Mouse (Mus musculus) neural tube, embryonic 14.5 days (tissue): ENCODE data around the gene Fam171a2. TPM values are rescaled to one million over a fixed set of nuclear protein-coding genes. Genes with fewer than 3 reads are reported as not detected.

Experiments used
- ATAC-seq: fragments of 200-750 bp; cut with Nextera tagmentation; 2 replicates; pipeline ENCODE4 v1.8.0; 2017; ENCODE audit warnings: low read depth, mild to moderate bottlenecking, moderate TSS enrichment, moderate library complexity
- H3K27ac ChIP-seq: fragments of 300-500 bp; sonication (generic); 2 replicates; pipeline ENCODE4 v1.5.1; 2014; ENCODE audit warnings: low read depth, mild to moderate bottlenecking, control low read depth, low read length, moderate library complexity, mixed read lengths
- H3K27me3 ChIP-seq: fragments of 300-500 bp; sonication (generic); 2 replicates; pipeline ENCODE4 v1.6.1; 2014; ENCODE audit warnings: low read length; ENCODE audit not compliant: control insufficient read depth, insufficient read depth
- H3K36me3 ChIP-seq: fragments of 300-500 bp; sonication (generic); 2 replicates; pipeline ENCODE4 v1.6.1; 2014; ENCODE audit warnings: low read length, mixed read lengths; ENCODE audit not compliant: control insufficient read depth, insufficient read depth
- H3K4me1 ChIP-seq: fragments of 300-500 bp; sonication (generic); 2 replicates; pipeline ENCODE4 v1.6.1; 2014; ENCODE audit warnings: low read length; ENCODE audit not compliant: control insufficient read depth, insufficient read depth
- H3K4me2 ChIP-seq: fragments of 300-500 bp; sonication (generic); 2 replicates; pipeline ENCODE4 v1.6.1; 2014; ENCODE audit warnings: mild to moderate bottlenecking, low read depth, low read length, control low read depth
- H3K4me3 ChIP-seq: fragments of 300-500 bp; sonication (generic); 2 replicates; pipeline ENCODE4 v1.5.1; 2014; ENCODE audit warnings: low read depth, low read length, control low read depth, mixed read lengths
- H3K9ac ChIP-seq: fragments of 300-500 bp; sonication (generic); replicated peaks from 2 replicates; pipeline ENCODE4 v1.6.1; 2014; ENCODE audit warnings: low read depth, mild to moderate bottlenecking, control low read depth, low read length, mixed read lengths
- H3K9me3 ChIP-seq: fragments of 300-500 bp; sonication (generic); 2 replicates; pipeline ENCODE4 v1.6.1; 2016; ENCODE audit warnings: low read length; ENCODE audit not compliant: control insufficient read depth
- WGBS: fragments of 180-500 bp; shearing (Covaris S2); extraction: QIAGEN DNeasy Blood & Tissue Kit; methylation state at CpG from one replicate; pipeline ENCODE4 v1.1.7; 2014; 5-methylcytosine and 5-hydroxymethylcytosine counted together
- polyA plus RNA-seq: library from polyadenylated mRNA; unstranded; fragments of >200 nt; fragmentation: Nextera tagmentation; extraction: Ambion mirVana; gene quantifications from 2 replicates; pipeline ENCODE4 v1.2.1, GENCODE M21; 2014

Gene Fam171a2
- polyA plus RNA-seq, 1 experiment from 2014 or later: 38.4 TPM

DNA sequence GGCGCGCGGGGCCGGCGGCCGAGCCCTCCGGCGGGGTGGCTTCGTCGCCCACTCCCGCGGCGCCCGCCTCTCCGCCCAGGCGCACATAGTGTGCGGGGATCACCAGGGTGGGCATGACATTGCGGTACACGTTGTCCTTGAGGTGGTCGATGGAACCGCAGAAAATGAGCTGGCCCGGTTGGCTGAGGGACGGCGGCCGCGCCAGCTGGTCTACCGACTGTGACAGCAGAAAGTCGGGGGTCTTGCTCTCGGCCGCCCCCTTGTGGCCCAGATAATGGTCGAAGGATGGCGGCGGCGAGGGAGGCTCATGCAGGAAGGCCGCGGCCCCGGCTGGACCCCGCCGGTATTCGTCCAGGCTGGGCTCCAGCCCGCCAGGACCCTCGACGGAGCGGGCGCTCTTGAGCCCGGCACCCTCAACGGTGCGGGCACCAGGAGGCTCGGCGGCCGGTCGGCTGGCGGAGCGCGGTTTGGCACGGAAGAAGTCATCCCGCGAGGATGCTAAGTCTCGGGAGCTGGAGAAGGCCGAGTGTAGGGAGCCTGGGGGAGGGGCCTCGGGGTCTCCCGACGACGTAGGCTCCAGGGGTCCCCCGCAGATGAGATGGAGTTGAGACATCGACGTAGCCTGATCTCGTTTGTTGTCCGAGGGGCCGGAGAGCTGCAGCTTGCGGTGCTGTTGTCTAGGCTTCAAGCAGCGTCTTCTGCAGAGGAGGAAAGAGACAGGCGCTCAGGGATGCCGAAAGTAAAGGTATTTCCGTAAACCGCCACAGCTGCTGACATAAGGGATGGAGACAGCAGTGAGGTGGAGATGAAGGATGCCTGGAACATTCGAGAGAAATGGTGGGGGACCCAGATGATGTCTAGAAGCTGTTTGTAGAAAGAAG, 9.0 kb downstream of the Fam171a2 start:
- peak overlapping the region; percentile 52 for H3K4me2 ChIP-seq

DNA sequence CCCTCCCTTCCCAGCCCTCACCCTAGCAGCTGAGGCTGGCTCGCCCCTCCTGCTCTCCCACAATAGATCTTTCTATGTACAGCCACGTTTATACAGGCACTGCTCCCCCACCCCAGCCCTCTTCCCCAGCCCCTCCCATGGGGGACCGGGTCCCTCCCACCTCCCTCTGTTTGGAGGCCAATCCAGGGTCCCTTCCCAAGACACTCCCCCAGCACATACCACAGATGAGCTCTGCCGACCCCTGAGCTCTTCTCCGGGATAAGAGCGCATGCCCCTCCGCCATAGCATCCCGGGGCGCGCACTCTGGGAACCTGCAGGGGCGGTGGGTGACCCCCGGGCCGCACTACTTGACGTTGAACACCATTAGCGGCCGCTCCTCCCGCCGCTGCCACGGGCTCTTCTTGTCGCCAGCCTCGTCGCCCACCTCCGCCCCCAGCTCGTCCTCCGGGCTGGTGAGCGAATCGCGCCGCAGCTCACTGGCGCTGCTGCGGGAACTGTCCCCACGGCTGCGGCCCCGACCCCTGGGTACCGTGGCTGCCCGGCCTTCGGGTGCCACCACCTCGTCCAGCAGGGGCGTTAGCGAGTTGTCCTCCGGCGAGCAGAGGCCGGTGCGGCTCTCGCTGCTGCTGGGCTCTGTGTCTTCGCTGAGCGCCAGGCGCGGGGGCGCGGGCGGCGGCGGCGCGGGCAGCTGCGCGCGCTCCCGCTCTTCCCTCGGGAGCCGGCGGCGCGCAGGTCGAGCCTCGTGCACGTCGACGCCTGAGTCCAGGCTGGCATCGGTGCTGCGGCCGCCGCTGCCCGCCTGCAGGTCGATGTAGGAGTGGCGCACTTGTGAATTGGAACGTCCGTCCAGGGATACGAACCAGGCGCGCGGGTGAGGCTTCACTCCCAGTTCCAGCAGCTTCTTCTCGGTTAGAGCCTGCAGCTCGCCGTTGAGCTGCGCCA, 10.1 kb downstream of the Fam171a2 start:
- Histone ChIP-seq H3K9me3 (no peaks in the 10 kb centered on the region), H3K4me3 (peak overlapping the region; percentile 24), H3K27me3 (no peaks in the 10 kb centered on the region), H3K27ac (peak overlapping the region; percentile 34), H3K4me1 (peaks cover 18% of the 10 kb centered on the region), H3K4me2 (peak overlapping the region; percentile 52), H3K9ac (peak overlapping the region; percentile 39), H3K36me3 (peaks cover 56% of the 10 kb centered on the region)
- peak; percentile 15; the same call in 1 of the 2 replicates for ATAC-seq
- WGBS: 5% methylated on average over 80 of the region's 87 CpGs

More for the DNA sequence above, 9.0 kb downstream of the Fam171a2 start:
- no peaks in the 10 kb centered on the region for H3K9me3 ChIP-seq
- peak; percentile 38; the same call in 1 of the 2 replicates for ATAC-seq
- H3K36me3 ChIP-seq: peaks cover 61% of the 10 kb centered on the region
- H3K9ac ChIP-seq: peak overlapping the region; percentile 39; the same call in 1 of the 2 replicates
- no peaks in the 10 kb centered on the region for H3K27me3 ChIP-seq
- WGBS: 8% methylated on average over 73 of the region's 77 CpGs
- H3K4me3 ChIP-seq: peak overlapping the region; percentile 24; the same call in 1 of the 2 replicates
- peak overlapping the region; percentile 34; the same call in 1 of the 2 replicates for H3K27ac ChIP-seq
- peaks cover 18% of the 10 kb centered on the region for H3K4me1 ChIP-seq

DNA sequence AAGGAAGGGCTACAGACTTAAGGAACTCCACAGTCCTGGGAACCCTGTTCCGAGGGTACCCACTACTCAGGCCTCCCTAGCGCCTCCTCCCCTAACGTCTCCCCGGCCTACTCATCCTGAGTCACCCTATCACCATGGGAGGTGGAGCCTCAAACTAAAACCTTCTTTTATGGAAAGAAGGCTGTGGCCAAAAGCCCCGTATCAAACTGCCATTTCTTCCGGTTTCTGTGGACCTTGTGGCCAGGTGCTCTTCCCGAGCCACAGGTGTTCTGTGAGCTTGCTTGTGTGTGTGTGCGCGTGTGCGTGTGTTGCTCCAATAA, 11.1 kb downstream of the Fam171a2 start:
- peaks cover 20% of the 10 kb centered on the region for H3K4me1 ChIP-seq
- no peak for ATAC-seq
- no peaks in the 10 kb centered on the region for H3K27me3 ChIP-seq
- H3K36me3 ChIP-seq: peaks cover 56% of the 10 kb centered on the region
- no peaks in the 10 kb centered on the region for H3K9me3 ChIP-seq
- H3K4me3 ChIP-seq: no peak overlapping the region
- H3K4me2 ChIP-seq: no peak overlapping the region
- WGBS: 81% methylated on average over 10 of the region's 10 CpGs
- H3K27ac ChIP-seq: no peak overlapping the region
- no peak overlapping the region for H3K9ac ChIP-seq

DNA sequence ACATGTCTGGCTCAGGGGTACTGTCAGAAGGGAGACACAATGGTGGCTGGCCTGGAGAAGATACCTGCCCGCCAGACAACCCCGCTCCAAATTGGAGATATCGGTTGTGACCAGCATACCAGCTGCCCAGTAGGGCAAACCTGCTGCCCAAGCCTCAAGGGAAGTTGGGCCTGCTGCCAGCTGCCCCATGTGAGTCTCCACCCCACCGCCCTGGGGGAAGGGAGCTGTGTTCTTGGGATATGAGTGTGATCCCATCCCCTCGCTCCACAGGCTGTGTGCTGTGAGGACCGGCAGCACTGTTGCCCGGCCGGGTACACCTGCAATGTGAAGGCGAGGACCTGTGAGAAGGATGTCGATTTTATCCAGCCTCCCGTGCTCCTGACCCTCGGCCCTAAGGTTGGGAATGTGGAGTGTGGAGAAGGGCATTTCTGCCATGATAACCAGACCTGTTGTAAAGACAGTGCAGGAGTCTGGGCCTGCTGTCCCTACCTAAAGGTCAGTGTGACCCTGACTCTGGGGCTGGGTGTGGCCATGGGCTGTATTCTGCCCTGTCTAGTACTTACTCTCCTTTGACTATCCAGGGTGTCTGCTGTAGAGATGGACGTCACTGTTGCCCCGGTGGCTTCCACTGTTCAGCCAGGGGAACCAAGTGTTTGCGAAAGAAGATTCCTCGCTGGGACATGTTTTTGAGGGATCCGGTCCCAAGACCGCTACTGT, 11.6 kb downstream of the Fam171a2 start:
- Histone ChIP-seq H3K36me3 (peaks cover 53% of the 10 kb centered on the region), H3K9ac (no peak overlapping the region), H3K27ac (no peak overlapping the region), H3K4me3 (no peak overlapping the region), H3K9me3 (no peaks in the 10 kb centered on the region), H3K27me3 (no peaks in the 10 kb centered on the region), H3K4me2 (no peak overlapping the region), H3K4me1 (peaks cover 20% of the 10 kb centered on the region)
- ATAC-seq: no peak
- 90% methylated on average over 18 of the region's 18 CpGs for WGBS

DNA sequence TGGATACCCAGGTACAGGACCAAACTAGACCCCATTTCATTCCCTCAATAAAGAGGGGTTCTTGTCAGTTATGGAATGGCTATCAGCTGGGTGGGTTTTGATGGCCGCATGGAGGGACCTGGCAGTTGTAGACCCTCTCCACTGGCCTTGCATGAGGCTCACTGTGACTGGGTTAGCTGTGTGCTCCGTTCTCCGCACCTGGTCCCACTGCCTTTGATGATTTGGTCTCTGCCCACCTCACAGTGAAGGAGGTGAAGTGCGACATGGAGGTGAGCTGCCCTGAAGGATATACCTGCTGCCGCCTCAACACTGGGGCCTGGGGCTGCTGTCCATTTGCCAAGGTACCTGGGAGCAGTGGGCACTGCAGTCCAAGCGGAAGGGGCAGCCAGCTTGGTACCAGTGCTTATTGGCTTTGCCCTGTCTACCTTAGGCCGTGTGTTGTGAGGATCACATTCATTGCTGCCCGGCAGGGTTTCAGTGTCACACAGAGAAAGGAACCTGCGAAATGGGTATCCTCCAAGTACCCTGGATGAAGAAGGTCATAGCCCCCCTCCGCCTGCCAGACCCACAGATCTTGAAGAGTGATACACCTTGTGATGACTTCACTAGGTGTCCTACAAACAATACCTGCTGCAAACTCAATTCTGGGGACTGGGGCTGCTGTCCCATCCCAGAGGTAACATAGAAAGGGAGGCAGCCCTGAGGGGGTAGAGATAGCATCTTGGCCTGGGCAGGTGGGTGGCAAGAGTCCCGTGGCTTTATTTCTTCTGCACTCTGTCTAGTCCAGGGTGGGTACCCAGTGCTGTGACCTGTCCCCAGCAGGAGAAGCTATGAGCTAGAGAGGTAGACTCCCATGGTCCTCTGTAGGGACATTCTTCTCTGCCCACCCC, 12.4 kb downstream of the Fam171a2 start:
- H3K9ac ChIP-seq: no peak overlapping the region
- H3K4me1 ChIP-seq: peaks cover 20% of the 10 kb centered on the region
- no peak overlapping the region for H3K4me2 ChIP-seq
- H3K27ac ChIP-seq: no peak overlapping the region
- H3K9me3 ChIP-seq: no peaks in the 10 kb centered on the region
- H3K27me3 ChIP-seq: no peaks in the 10 kb centered on the region
- no peak overlapping the region for H3K4me3 ChIP-seq
- WGBS: 91% methylated on average over 11 of the region's 11 CpGs
- ATAC-seq: no peak
- peaks cover 48% of the 10 kb centered on the region for H3K36me3 ChIP-seq

DNA sequence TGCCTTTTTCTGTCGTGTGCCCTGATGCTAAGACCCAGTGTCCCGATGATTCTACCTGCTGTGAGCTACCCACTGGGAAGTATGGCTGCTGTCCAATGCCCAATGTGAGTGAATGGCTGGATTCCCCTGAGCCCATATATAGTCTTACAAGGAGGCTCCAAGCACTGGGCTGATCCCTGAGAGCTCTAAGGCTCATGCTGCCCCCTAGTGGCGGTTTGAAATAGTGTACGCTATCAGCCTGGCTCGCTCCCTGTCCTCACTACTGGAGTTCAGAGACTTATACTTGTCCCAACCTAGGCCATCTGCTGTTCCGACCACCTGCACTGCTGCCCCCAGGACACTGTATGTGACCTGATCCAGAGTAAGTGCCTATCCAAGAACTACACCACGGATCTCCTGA, 13.1 kb downstream of the Fam171a2 start:
- ATAC-seq: peak; percentile 52; the same call in 1 of the 2 replicates
- WGBS: 9% methylated on average over 7 of the region's 7 CpGs
- Histone ChIP-seq H3K9me3 (no peaks in the 10 kb centered on the region), H3K9ac (no peak overlapping the region), H3K4me1 (peaks cover 20% of the 10 kb centered on the region), H3K27me3 (no peaks in the 10 kb centered on the region), H3K4me2 (no peak overlapping the region), H3K27ac (no peak overlapping the region), H3K4me3 (no peak overlapping the region), H3K36me3 (peaks cover 41% of the 10 kb centered on the region)

DNA sequence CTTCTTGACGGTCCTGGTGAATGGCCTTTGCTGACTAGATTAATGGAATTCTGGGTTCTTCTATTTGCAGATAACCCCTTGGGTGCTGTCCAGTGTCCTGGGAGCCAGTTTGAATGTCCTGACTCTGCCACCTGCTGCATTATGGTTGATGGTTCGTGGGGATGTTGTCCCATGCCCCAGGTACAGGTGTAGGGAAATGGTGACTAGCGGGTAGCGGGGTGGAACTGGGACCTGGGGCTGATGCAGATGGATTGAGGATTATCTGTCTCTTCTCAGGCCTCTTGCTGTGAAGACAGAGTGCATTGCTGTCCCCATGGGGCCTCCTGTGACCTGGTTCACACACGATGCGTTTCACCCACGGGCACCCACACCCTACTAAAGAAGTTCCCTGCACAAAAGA, 13.6 kb downstream of the Fam171a2 start:
- Histone ChIP-seq H3K36me3 (peaks cover 36% of the 10 kb centered on the region), H3K4me1 (peaks cover 20% of the 10 kb centered on the region), H3K27ac (no peak overlapping the region)

DNA sequence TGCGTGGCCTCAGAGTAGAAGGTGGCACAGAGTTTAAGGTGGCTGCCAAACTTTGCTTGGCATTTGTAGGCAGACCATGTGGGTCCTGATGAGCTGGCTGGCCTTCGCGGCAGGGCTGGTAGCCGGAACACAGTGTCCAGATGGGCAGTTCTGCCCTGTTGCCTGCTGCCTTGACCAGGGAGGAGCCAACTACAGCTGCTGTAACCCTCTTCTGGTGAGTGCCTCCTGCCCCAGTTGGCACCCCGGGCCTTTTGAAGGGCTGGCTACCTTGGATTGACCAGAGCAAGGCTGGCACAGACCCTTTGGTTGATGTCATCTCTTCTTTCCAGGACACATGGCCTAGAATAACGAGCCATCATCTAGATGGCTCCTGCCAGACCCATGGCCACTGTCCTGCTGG, 14.6 kb downstream of the Fam171a2 start:
- Histone ChIP-seq H3K4me2 (no peak overlapping the region), H3K9me3 (no peaks in the 10 kb centered on the region), H3K27me3 (no peaks in the 10 kb centered on the region), H3K4me1 (peaks cover 12% of the 10 kb centered on the region), H3K4me3 (no peak overlapping the region), H3K27ac (no peak overlapping the region), H3K9ac (no peak overlapping the region), H3K36me3 (peaks cover 30% of the 10 kb centered on the region)
- WGBS: 91% methylated on average over 6 of the region's 6 CpGs
- ATAC-seq: no peak

More for the DNA sequence above, 13.6 kb downstream of the Fam171a2 start:
- Histone ChIP-seq H3K9ac (no peak overlapping the region), H3K4me2 (no peak overlapping the region), H3K27me3 (no peaks in the 10 kb centered on the region), H3K9me3 (no peaks in the 10 kb centered on the region), H3K4me3 (no peak overlapping the region)
- WGBS: 88% methylated on average over 7 of the region's 7 CpGs
- ATAC-seq: no peak
